Mouse (Mus musculus) cerebellum, postnatal 4 days (tissue): ENCODE data around the gene Faap20.

ENCODE experiments used
- DNase-seq, 2 experiments: peaks; one replicate each; pipeline ENCODE4 v3.0.0; 2022; ENCODE audit warnings: low spot score in 2 of 2, mixed read lengths in 1 of 2

Faap20 gene

DNA sequence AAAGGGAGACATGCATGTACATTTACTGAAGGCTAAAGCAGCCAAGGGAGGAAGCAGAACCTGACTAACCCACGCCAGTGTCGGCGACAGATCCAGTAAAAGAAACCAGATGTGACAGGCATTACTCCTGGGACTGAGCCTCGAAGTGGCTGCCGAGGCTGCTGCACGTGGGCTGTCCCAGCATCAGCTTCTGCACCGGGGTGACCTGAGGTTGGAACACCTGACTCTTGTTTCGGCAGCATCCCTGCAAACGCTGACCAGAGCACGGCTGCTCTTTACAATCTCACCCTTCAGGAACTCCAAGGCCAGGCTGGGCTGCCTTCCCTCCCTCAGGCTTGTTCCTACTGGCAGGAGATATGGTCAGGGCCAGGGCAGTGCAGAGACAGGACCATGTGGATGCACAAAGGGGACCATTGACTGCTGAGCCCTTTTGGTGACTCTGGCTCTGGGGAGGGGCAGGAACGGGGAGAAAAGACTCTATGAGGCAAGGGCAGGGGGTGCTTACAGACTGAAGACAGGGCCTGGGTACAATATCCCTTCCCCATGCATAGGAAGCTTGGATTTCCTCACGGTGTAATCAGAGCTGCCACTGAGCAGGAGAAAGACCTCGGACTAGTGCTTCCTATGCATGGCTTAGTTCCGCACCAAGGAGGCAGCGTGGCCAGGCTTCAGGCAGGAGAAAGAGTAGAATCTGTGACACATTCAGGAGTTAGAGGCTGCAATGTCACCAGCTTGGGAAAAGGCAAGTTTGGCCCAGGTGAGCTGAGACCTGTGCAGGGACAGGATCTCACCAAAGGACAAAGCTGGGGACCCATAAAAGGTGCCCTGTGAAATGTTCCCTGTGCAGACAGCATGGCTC, 35.1 kb downstream of the Faap20 start:
- DNase-seq, result no peak

DNA sequence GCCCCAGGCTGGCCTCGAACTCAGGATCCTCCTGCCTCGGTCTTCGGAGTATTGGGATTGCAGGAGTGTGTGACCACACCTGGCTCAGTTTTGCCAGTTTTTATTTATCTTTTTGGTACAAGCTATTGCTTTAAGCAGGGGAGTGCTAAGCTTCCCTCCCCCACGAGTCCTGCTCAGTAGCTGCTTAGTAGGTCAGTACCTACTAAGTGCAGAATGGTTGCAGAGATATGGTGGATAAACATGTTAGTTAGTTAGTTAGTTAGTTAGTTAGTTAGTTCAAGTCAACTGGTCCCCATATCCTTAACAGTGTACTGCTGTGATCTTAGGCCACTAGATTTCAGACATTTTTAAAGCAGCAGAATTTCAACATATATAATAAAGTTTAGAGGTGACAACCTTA, 36.5 kb downstream of the Faap20 start:
- DNase-seq, result no peak

DNA sequence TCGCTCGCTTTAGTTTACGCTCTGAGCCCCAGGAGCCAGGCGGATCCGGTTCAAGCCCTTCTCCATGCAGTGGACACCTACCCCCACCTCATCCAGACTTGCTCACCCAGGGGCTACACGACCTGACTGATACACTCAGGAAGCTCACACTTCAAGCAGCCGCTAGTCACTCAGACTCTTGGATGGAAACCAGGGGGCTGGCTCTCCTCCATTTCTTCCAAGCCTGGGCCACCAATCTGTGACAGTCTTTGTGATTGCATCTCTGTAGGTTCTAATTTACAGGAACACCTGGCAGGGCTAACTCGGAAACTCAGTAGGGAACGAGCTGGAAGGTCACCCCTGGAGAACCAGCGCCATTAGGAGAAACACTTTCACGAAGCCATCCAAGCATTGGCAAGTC, 38.1 kb downstream of the Faap20 start:
- no peak for DNase-seq

DNA sequence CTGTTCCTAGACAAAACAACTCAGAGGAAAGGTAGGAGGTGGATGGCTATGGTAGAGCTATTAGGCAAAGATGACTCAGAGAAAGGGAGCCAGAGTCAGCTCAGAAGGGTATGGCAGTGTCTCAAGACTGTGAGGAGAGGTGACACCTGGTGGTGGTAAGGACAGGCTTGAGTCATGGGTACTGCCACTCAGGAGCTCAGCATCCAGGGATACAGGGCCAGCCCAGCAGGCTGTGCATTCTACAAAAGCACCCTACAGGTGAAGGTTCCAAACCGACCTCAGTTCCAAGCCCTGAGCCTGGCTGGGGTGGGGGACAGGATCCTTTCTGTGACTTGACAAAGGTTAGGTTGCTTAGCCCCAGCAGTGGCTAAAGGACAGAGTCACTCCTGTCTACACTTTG, 39.0 kb downstream of the Faap20 start:
- no peak for DNase-seq

DNA sequence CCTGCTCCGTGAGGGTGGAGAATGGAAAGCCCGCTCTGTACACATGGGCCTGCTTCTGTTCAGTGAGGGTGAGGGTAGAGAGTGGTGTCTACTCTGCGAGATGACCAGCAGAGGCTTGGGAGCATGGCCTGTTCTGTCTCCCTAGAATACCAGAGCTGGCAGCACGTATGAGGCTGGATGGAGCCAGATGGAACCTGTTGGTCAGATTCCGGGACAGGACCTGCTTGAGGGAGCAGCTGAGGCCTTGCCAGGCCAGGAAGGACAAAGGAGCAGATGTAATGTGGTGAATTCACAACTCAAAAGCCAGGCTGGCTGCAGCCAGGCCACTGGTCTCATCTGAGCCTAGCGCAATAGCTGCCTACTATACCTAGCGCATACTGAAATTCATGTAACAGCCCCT, 40.4 kb downstream of the Faap20 start:
- DNase-seq, result no peak

DNA sequence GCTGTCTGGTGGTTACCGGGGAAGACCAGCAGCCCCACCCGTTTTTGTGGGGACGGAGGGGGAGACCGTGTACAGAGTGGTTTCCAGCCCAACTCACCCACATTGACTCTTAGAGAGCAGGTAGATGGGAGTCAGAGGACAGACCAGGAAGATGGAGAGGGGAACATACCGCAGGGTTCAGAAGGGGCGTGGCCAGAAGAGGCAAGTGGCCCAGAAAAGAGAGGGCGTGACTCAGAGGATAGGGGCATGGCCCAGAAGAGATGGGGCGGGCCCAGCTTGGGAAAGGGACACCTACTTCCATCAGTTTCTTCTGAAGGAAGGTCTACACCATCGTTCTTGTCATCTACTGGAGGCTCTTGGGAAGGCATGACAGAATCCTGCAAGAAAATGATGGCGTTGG, 43.3 kb downstream of the Faap20 start:
- DNase-seq, result no peak

DNA sequence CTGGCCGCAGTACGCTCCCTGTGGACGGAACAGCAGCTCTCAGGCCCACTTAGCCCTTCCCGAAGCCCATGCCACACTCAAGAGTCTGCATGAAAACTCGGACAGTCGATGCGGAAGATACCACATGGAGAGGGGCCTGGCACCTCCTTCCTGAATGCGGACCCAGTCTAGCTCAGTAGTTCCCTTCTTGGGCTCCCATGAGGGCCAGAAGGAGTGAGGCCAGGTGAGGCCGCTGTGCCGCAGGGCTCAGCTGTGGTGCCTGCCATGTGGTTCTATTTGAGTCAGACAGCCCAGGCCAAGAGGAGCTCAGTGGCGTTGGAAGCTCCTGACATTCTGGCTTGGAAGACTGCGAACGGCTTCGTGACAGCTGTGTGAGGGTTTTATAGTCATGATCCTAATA, 44.8 kb downstream of the Faap20 start:
- DNase-seq, result no peak

DNA sequence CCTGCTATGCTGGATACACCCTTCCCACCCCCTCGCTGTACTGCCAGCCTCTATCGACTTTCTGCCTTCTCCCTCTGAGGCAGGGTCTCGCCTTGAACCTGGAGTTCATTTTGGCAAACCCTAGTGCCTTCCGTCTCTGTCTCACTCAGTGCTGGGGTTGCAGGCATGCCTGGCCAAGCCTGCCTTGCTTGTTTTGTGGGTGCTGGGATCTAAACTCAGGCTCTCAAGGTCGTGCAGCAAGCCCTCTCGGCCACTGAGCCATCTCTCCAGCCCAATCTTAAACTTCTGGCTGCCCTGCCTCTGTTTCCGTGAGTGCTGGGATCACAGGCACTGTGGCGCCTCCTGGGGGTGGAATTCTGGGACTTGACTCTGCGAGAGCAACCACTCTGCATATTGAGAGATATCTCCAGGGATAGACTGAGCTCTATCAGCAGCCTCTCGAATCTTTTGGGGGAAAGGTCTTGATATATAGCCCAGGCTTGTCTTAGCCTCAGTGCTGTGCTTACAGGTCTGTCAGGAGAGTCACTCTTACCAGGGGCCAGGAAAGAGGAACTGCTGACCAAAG, 45.5 kb downstream of the Faap20 start:
- no peak for DNase-seq

DNA sequence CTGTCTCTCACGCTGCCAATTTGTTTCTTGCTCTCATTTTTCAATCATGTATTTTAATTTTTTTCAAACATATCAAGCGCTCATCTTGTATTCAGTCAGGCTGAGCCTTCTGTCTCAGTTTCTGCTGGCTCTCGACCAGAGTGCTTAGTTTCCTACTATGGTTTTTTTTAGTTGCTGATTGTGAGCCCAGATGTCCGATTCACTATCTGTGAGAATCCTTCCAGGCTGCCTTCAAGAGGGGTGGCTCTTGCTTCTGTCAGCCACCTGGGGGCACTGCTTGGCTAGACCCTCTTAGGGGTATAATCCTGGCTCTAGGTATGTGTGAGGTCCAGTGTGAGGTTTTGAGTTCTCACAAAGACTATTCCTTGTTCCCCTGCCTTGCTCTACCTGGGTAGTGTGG, 46.4 kb downstream of the Faap20 start:
- no peak for DNase-seq

DNA sequence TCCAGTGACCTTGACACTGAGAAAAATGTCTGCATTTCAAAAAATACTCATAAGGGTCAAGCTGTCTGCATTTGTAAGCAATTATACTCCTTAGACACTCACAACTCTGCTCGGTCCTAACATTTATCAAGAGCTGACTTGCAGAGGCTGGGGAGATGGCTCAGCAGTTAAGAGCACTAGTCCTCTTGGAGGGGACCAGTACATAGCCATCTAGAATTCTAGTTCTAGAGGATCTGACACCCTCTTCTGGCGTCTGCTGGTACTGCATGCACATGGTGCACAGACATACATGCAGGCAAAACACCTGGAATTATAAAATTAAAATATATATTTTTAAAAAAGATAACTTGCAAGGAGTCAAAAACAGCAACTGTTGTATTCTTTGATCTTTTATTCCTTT, 47.5 kb downstream of the Faap20 start:
- DNase-seq, result peak in 1 of 2 experiments; percentile 45

DNA sequence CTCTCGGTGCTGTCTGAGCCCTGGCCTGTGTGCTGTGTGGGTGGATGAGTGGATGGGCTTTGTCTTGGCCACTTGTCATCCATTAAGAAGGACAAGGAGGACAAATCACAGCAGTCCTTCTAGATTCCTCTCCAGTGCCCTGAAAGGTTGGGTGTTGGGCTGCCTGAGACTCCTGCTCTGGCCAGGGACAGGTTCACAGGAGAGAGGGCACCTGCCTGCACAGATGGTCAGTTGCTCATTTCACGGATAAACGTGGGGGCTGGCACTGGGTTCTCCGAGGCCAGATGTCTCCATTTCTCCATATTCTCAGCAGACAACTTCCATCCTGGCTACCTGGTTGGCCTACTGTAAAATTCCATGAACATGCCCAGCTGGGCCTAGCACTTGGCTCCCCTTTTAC, 49.2 kb downstream of the Faap20 start:
- no peak for DNase-seq

DNA sequence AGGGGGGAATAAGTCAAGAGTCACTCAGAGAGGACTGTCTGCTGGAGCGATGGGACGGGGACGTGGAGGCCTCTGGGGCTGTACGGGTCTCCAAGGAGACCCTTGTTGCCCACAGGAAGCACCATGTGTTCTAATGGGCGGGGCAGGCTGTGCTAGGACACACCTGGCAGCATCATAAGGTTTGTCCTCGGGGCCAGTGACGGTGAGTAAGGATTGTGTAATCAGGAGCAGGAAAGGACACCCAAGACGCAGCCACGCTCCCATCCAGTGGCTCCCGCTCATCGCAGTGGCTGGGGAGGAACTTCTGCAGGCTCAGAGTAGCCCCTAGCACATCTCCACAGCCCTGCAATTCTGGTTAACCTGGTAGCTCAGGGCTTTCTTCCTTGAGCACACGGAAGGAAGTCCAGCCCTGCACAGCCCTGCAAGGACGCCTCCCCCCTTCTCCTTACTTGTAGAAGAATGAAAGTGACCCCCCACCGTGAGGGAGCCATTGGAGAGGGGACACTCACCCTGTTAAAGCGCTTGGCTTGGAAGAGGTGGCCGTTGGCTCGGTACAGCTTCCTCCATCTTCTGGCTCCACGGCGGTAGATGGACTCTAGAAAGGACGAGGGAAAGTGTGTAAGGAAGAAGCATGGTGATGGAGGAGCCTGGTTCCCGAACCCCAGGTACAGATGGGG, 51.0 kb downstream of the Faap20 start:
- no peak for DNase-seq

DNA sequence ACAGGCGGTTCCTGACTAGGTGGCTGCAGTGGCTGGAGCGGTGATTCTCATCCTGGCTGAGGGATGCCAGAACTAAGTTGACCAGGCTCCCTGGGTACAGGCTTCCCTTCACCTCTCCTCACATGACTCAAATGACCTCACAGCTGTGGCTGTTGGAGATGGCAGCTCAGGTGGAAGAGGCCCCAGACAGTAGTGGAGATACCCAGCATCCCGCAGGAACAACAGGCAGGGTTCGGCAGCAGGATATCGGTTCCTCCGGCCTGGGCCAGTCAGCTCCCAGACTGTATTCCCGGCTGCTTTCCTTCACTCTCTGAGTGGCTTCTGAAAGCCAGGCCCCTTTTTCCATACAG, 51.5 kb downstream of the Faap20 start:
- no peak for DNase-seq

DNA sequence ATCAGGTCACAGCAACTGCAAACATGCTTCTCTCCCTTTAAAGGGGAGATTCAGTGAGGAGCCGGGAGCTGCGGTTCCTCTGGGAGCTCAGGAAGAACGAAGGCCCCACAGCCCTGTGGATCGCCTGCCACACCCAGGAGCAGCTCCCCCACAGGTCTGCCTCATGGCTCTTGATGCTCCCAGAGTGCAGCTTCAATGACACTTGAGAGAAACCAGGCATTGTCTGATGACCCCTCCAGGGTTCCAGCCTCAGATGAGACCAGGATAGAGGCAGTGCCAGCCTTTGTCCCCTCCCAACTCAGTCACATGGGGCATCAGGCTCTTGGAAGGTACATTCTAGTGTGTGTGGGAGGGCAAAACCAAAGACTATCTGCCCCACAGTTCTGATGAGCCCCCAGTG, 52.4 kb downstream of the Faap20 start:
- DNase-seq, result no peak

DNA sequence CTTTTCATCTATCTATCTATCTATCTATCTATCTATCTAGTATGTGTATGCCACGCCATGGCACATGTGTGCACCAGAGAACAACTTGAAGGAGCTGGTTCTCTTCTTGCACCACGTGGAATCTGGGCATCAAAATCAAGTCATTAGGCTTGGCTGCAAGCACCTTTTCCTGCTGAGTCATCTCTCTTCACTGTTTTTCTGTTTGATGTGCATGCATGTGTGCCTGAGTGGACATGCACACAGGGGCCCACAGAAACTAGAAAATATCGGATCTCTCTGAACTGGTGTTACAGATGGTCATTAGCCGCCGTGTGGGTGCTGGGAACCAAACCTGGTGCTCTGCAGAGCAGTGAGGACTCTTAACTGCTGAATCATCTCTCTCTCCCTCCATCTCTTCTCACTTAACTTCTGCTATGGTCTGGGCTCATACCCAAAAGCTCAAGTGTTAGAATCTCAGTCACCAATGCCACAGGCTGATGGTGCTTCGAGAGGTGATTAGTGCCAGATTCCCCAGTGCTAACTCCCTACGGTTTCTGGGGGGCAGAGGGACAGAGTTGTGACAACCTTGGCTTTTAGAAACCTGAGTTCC, 55.0 kb downstream of the Faap20 start:
- DNase-seq, result no peak

DNA sequence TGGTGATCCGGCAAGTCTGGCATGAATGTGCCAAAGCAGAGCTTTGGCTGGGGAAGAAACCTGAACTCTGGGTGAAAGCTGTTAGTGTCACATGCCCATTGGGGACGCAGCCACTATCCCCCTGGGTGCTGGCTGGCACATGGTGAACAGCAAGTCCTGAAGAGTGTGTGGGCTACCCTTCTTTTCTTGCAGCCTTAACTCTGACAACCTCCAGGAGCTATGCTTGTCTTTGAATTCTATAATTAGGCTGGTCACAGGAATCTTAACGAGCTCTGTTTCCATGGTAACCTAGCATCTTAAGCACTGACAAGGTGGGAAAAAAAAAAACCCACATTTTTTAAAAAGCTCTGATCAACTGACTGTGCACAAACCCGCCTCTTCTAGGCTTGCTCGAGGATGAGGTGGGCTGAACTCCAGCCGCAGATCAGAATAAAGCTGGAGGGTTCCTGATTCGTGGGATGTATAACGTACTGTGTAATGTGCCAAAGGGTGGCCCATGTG, 56.0 kb downstream of the Faap20 start:
- no peak for DNase-seq
